Mouse (Mus musculus) subcutaneous adipose tissue, adult 2 months (tissue): ENCODE measurements around the gene Plaur. TPM values are rescaled to one million over a fixed set of nuclear protein-coding genes. Genes with fewer than 3 reads are reported as not detected.

Source experiments
- polyA plus RNA-seq: library from polyadenylated mRNA; depleted of rRNA; stranded (reverse); fragments of >200 nt; gene quantifications from 2 replicates; pipeline ENCODE4 v1.2.3, GENCODE M21; 2012; ENCODE audit warnings: low replicate concordance; rRNA removed

Plaur gene
- 13.8 and 14.6 TPM in 2 replicates for polyA plus RNA-seq

GRCm38 (mm10) chr7:24462388-24463319, at the start of gene Plaur:
Gene Plaur, plus strand, starts transcription at chr7:24462484.

GRCm38 (mm10) chr7:24451855-24452311, 10.4 kb upstream of the Plaur start, which contains the start of gene Irgc1:
Gene Irgc1, minus strand, starts transcription at chr7:24452297.

GRCm38 (mm10) chr7:24481474-24482207, 19.4 kb downstream of the Plaur start, which contains the start of gene Cadm4:
Gene Cadm4, plus strand, starts transcription at chr7:24482023.

GRCm38 (mm10) chr7:24506838-24507725, 44.8 kb downstream of the Plaur start, which contains the start of gene Zfp428:
Gene Zfp428, plus strand, starts transcription at chr7:24507006.

GRCm38 (mm10) chr7:24512355-24512754, 50.1 kb downstream of the Plaur start, which contains the start of gene AC161166.1:
Gene AC161166.1, minus strand, starts transcription at chr7:24512455.

Other genes starting within 250 kb of the Plaur start
- 1.1 and 3.8 TPM in 2 replicates for gene Zfp109, start 224.9 kb upstream of the Plaur start, polyA plus RNA-seq
- 1.4 and 2.6 TPM in 2 replicates for gene Zfp108, start 207.7 kb upstream of the Plaur start, polyA plus RNA-seq
- 1.4 and 4.7 TPM in 2 replicates for gene Zfp93, start 192.1 kb upstream of the Plaur start, polyA plus RNA-seq
- 6.1 and 13.2 TPM in 2 replicates for gene Zfp61, start 161.3 kb upstream of the Plaur start, polyA plus RNA-seq
- 6.6 and 10.0 TPM in 2 replicates for gene Zfp94, start 145.8 kb upstream of the Plaur start, polyA plus RNA-seq
- gene Tescl, start 128.5 kb upstream of the Plaur start, polyA plus RNA-seq: not detected in 2 replicates
- not detected in 2 replicates for gene Lypd5, start 113.3 kb upstream of the Plaur start, polyA plus RNA-seq
- gene Kcnn4, start 92.2 kb upstream of the Plaur start, polyA plus RNA-seq: 8.2 and 11.7 TPM in 2 replicates
- gene Smg9, start 62.9 kb upstream of the Plaur start, polyA plus RNA-seq: 41.9 and 55.8 TPM in 2 replicates
- 0.09 TPM in 1 of 2 replicates, not detected in the other for gene Irgc1, start 10.2 kb upstream of the Plaur start, polyA plus RNA-seq
- 4.5 and 10.2 TPM in 2 replicates for gene Cadm4, start 19.5 kb downstream of the Plaur start, polyA plus RNA-seq
- 2.7 and 20.4 TPM in 2 replicates for gene Zfp428, start 44.5 kb downstream of the Plaur start, polyA plus RNA-seq
- gene AC161166.1, start 50.0 kb downstream of the Plaur start, polyA plus RNA-seq: not detected in 2 replicates
- gene Irgq, start 68.2 kb downstream of the Plaur start, polyA plus RNA-seq: 19.3 and 22.6 TPM in 2 replicates
- 0.15 TPM in 1 of 2 replicates, not detected in the other for gene Pinlyp, start 83.6 kb downstream of the Plaur start, polyA plus RNA-seq
- gene Xrcc1, start 83.8 kb downstream of the Plaur start, polyA plus RNA-seq: 38.3 and 65.9 TPM in 2 replicates
- gene Ethe1, start 125.1 kb downstream of the Plaur start, polyA plus RNA-seq: 16.2 and 42.4 TPM in 2 replicates
- gene Zfp575, start 125.2 kb downstream of the Plaur start, polyA plus RNA-seq: 0.23 and 1.2 TPM in 2 replicates
- 0.92 and 2.6 TPM in 2 replicates for gene Phldb3, start 148.3 kb downstream of the Plaur start, polyA plus RNA-seq
- gene Lypd3, start 174.1 kb downstream of the Plaur start, polyA plus RNA-seq: 0.07 and 0.81 TPM in 2 replicates
- gene Tex101, start 214.2 kb downstream of the Plaur start, polyA plus RNA-seq: not detected in 2 replicates
- gene BC049730, start 246.8 kb downstream of the Plaur start, polyA plus RNA-seq: not detected in 2 replicates